Mouse (Mus musculus) megakaryocyte, embryonic 14.5 days (primary cell): ENCODE data around the gene Sorcs2. TPM values are rescaled to one million over a fixed set of nuclear protein-coding genes. Genes with fewer than 3 reads are reported as not detected.

Source experiments
- H3K27me3 ChIP-seq: replicated peaks from 2 replicates; pipeline ENCODE3; 2012; ENCODE audit warnings: inconsistent platforms
- H3K36me3 ChIP-seq: replicated peaks from 2 replicates; pipeline ENCODE3; 2012; ENCODE audit warnings: low read length, inconsistent platforms, mixed read lengths
- H3K4me1 ChIP-seq: 2 replicates; pipeline ENCODE4 v1.6.1; 2012; ENCODE audit warnings: inconsistent platforms
- H3K4me3 ChIP-seq: replicated peaks from 2 replicates; pipeline ENCODE3; 2012; ENCODE audit warnings: moderate library complexity, mild to moderate bottlenecking, inconsistent platforms
- H3K9me3 ChIP-seq: 2 replicates; pipeline ENCODE4 v1.6.1; 2012; ENCODE audit warnings: inconsistent platforms
- FLI1 ChIP-seq: IDR thresholded peaks from 2 replicates; pipeline ENCODE4 v1.6.1; 2012; ENCODE audit warnings: low read length, inconsistent platforms, mixed read lengths
- GATA1 ChIP-seq: IDR thresholded peaks from 3 replicates; pipeline ENCODE4 v1.6.1; 2012; ENCODE audit warnings: mixed read lengths, low read length, inconsistent platforms, borderline replicate concordance
- polyA plus RNA-seq: library from polyadenylated mRNA; stranded (reverse); fragments of >175 nt; gene quantifications from 2 replicates; pipeline ENCODE4 v1.2.3, GENCODE M21; 2012; ENCODE audit warnings: low replicate concordance; ENCODE audit not compliant: insufficient read depth

Gene Sorcs2
- polyA plus RNA-seq, 1 experiment = not detected

- no peak for TF ChIP-seq GATA1
- no peak for TF ChIP-seq FLI1
- Histone ChIP-seq H3K27me3 (peaks cover 9% of the 10 kb centered on the region), H3K9me3 (peaks cover 11% of the 10 kb centered on the region), H3K4me3 (no peak overlapping the region), H3K4me1 (no peaks in the 10 kb centered on the region), H3K36me3 (no peaks in the 10 kb centered on the region)
Observed at GRCm38 (mm10) chr5:36100488-36100887, 297.5 kb downstream of the Sorcs2 start.

DNA sequence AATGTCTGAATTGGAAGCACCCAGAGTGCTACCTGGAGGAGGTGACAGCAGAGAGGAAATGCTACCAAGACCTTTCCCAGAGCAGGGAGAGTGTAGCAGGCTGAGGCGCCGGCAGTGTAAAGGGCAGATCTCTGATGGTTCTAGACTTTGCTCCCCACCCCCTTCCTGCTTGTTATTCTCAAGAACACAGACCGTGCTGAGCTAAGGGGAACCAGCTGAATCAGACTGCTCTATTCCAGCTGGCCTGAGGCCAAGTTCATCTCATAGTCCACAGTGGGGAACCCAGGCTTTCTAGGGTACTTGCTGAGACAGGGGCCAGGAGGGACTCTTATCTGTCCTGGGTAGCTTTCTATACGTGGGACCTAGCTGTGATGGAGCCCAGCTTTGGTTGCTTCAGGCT, 298.3 kb downstream of the Sorcs2 start:
- Histone ChIP-seq H3K9me3 (peaks cover 11% of the 10 kb centered on the region), H3K36me3 (no peaks in the 10 kb centered on the region), H3K4me3 (no peak overlapping the region), H3K4me1 (no peaks in the 10 kb centered on the region), H3K27me3 (peaks cover 9% of the 10 kb centered on the region)
- no peak for TF ChIP-seq GATA1
- no peak for TF ChIP-seq FLI1

- peaks cover 6% of the 10 kb centered on the region for H3K9me3 ChIP-seq
- no peaks in the 10 kb centered on the region for H3K4me1 ChIP-seq
- H3K4me3 ChIP-seq = no peak overlapping the region
- no peaks in the 10 kb centered on the region for H3K36me3 ChIP-seq
- TF ChIP-seq GATA1 (no peak), FLI1 (no peak)
- peaks cover 20% of the 10 kb centered on the region for H3K27me3 ChIP-seq
Observed at GRCm38 (mm10) chr5:36096046-36096445, 301.9 kb downstream of the Sorcs2 start.

GRCm38 (mm10) chr5:36090036-36090435, 307.9 kb downstream of the Sorcs2 start:
- Histone ChIP-seq H3K4me3 (no peak overlapping the region), H3K9me3 (peaks cover 54% of the 10 kb centered on the region), H3K4me1 (peaks cover 8% of the 10 kb centered on the region), H3K27me3 (peaks cover 13% of the 10 kb centered on the region), H3K36me3 (no peaks in the 10 kb centered on the region)
- no peak for TF ChIP-seq FLI1
- no peak for TF ChIP-seq GATA1

GRCm38 (mm10) chr5:36089243-36089642, 308.7 kb downstream of the Sorcs2 start:
- peak; percentile 62; the same call in 1 of the 2 replicates for TF ChIP-seq FLI1
- no peak for TF ChIP-seq GATA1
- Histone ChIP-seq H3K9me3 (peaks cover 54% of the 10 kb centered on the region), H3K36me3 (no peaks in the 10 kb centered on the region), H3K4me1 (peaks cover 8% of the 10 kb centered on the region), H3K27me3 (peaks cover 15% of the 10 kb centered on the region), H3K4me3 (no peak overlapping the region)

DNA sequence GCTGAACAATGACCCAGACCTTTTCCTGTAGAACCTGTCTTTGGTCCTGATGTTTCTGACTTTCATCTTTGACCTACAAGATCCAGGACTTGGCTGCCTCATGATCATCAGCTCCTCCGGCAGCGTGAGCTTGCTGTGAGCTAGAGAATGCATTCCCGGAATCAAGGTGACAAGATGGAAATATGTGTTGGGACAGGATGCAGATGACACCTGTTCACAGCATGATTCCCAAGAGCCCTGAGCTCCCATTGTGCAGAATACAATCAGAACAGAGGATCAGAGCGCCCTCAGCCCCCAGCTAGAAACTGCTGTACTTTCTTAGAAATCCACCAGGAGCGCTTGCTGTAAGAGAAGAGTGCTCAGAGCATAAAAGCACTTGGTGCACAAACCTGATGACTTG, 311.0 kb downstream of the Sorcs2 start:
- Histone ChIP-seq H3K36me3 (no peaks in the 10 kb centered on the region), H3K4me3 (no peak overlapping the region), H3K27me3 (peaks cover 11% of the 10 kb centered on the region), H3K9me3 (peaks cover 54% of the 10 kb centered on the region), H3K4me1 (peaks cover 8% of the 10 kb centered on the region)
- TF ChIP-seq FLI1 (no peak), GATA1 (no peak)

DNA sequence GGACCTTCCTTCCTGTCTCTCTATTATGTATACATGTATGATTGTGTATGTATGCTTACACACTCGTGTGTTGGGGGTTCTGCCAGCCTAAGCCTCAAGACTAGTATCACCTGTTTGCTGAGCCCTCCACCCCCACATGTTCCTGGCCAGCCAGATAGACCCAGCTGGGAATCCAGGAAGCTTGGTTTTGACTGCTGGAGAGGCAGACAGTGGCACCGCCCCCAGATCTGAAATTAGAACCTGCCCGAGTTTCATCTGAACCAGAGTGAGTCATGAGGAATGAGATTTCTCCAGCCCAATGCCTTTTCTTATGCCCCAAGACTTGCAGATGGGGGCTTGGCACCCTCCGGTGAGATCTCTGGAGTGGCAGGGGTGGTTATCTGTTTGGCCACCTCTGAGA, 312.3 kb downstream of the Sorcs2 start:
- TF ChIP-seq GATA1 = no peak
- no peak for TF ChIP-seq FLI1
- H3K36me3 ChIP-seq = no peaks in the 10 kb centered on the region
- H3K4me1 ChIP-seq = peaks cover 8% of the 10 kb centered on the region
- peaks cover 46% of the 10 kb centered on the region for H3K9me3 ChIP-seq
- H3K27me3 ChIP-seq = peaks cover 16% of the 10 kb centered on the region
- no peak overlapping the region for H3K4me3 ChIP-seq

GRCm38 (mm10) chr5:36083869-36084565, 313.9 kb downstream of the Sorcs2 start:
- H3K4me3 ChIP-seq = no peak overlapping the region
- TF ChIP-seq FLI1 (no peak), GATA1 (no peak)
- H3K4me1 ChIP-seq = peaks cover 4% of the 10 kb centered on the region
- peaks cover 16% of the 10 kb centered on the region for H3K27me3 ChIP-seq
- H3K9me3 ChIP-seq = peaks cover 30% of the 10 kb centered on the region
- no peaks in the 10 kb centered on the region for H3K36me3 ChIP-seq

DNA sequence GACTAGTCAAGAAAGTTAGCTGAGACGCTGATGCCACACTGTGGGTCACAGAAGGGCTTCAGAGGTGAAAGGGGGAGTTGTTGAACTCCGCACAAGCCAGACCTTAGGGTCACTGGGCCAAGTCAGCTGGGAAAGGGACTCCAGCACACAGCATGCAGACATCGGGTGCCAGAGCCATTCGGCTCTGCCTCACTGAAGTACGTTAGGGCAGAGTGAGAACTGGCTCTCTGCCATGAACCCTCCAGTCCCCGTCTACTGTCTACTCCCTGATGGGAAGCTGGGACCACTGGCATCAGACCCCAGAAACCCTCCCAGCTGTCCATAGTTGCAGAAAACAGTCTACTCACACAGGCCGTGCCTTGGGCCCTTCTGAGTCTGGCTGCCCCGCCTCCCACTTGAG, 316.9 kb downstream of the Sorcs2 start:
- peaks cover 3% of the 10 kb centered on the region; the same call in 1 of the 2 replicates for H3K9me3 ChIP-seq
- 0 out of 2 replicates have a peak, but pooled peaks cover 3% of the 10 kb centered on the region for H3K4me1 ChIP-seq
- peaks cover 19% of the 10 kb centered on the region for H3K27me3 ChIP-seq
- TF ChIP-seq FLI1 = no peak
- H3K4me3 ChIP-seq = no peak overlapping the region
- H3K36me3 ChIP-seq = no peaks in the 10 kb centered on the region

- Histone ChIP-seq H3K27me3 (peaks cover 39% of the 10 kb centered on the region), H3K4me3 (no peak overlapping the region), H3K36me3 (no peaks in the 10 kb centered on the region), H3K4me1 (peaks cover 3% of the 10 kb centered on the region; the same call in 1 of the 2 replicates), H3K9me3 (no peaks in the 10 kb centered on the region)
- TF ChIP-seq GATA1 (no peak), FLI1 (no peak)
Observed at GRCm38 (mm10) chr5:36075172-36076074, 322.5 kb downstream of the Sorcs2 start.
